Mouse (Mus musculus): ENCODE measurements around the gene Rmi1. TPM values are rescaled to one million over a fixed set of nuclear protein-coding genes. Genes with fewer than 3 reads are reported as not detected.
A peak's percentile ranks its signal among the peaks of the same experiment; 100 is the strongest.
"Not testable (repeated sequence)": the region's sequence is repeated elsewhere in the genome, so short reads cannot be mapped to it uniquely, and the experiment has no call there.

Rmi1 gene
- polyA plus RNA-seq (2015; fragmentation: Nextera tagmentation; extraction: Ambion mirVana) = 12.4 and 14.0 TPM in 2 replicates

- WGBS (ENCODE audit: insufficient replicate concordance) = under 1% methylated on average over 90 of the region's 91 CpGs
- peak within 1 kb of the TSS; percentile 97 for H3K27ac ChIP-seq (replicated peaks)
Observed at GRCm38 (mm10) chr13:58402003-58402743, at the start of gene Rmi1. Gene Rmi1 (plus strand): TSS chr13:58402248.

GRCm38 (mm10) chr13:58352996-58353395, 49.1 kb upstream of the Rmi1 start:
- Histone ChIP-seq H3K9me3 (replicated peaks) (no peaks in the 10 kb centered on the region), H3K27ac (replicated peaks) (no peak overlapping the region), H3K27me3 (peaks cover 16% of the 10 kb centered on the region), H3K36me3 (replicated peaks) (no peaks in the 10 kb centered on the region), H3K4me1 (replicated peaks) (no peaks in the 10 kb centered on the region), H3K9ac (no peak overlapping the region), H3K4me3 (replicated peaks) (no peak overlapping the region), H3K4me2 (no peak overlapping the region)
- ATAC-seq (ENCODE audit: insufficient read depth) = no peak

More at GRCm38 (mm10) chr13:58402003-58402743, at the start of gene Rmi1:
- peak within 1 kb of the TSS; percentile 83 for H3K4me2 ChIP-seq
- peak within 1 kb of the TSS; percentile 96 for H3K4me3 ChIP-seq (replicated peaks)
- no peaks in the 10 kb centered on the region for H3K9me3 ChIP-seq (replicated peaks)
- H3K36me3 ChIP-seq (replicated peaks) = peaks cover 18% of the 10 kb centered on the region
- peak within 1 kb of the TSS; percentile 99 for H3K9ac ChIP-seq
- peak; percentile 92 for ATAC-seq (ENCODE audit: insufficient read depth)
- H3K4me1 ChIP-seq (replicated peaks) = peaks cover 28% of the 10 kb centered on the region
- H3K27me3 ChIP-seq = no peaks in the 10 kb centered on the region

- peak; percentile 98 for ATAC-seq (ENCODE audit: insufficient read depth)
- Histone ChIP-seq H3K4me3 (replicated peaks) (peak within 1 kb of the TSS; percentile 64), H3K36me3 (replicated peaks) (no peaks in the 10 kb centered on the region), H3K9me3 (replicated peaks) (no peaks in the 10 kb centered on the region), H3K27ac (replicated peaks) (peak within 1 kb of the TSS; percentile 39), H3K4me1 (replicated peaks) (peaks cover 11% of the 10 kb centered on the region), H3K4me2 (peak within 1 kb of the TSS; percentile 97), H3K27me3 (peaks cover 24% of the 10 kb centered on the region), H3K9ac (peak within 1 kb of the TSS; percentile 48)
- 1% methylated on average over 79 of the region's 85 CpGs for WGBS (ENCODE audit: insufficient replicate concordance)
Observed at GRCm38 (mm10) chr13:58358629-58359303, 43.3 kb upstream of the Rmi1 start, which contains the start of gene Kif27. Gene Kif27 (minus strand): TSS chr13:58359122.

GRCm38 (mm10) chr13:58359304-58359653, 42.8 kb upstream of the Rmi1 start:
- H3K27ac ChIP-seq (replicated peaks) = peak overlapping the region; percentile 39
- peak; percentile 56 for ATAC-seq (ENCODE audit: insufficient read depth)

GRCm38 (mm10) chr13:58364353-58365175, 37.5 kb upstream of the Rmi1 start:
- no peaks in the 10 kb centered on the region for H3K36me3 ChIP-seq (replicated peaks)
- no peaks in the 10 kb centered on the region for H3K4me1 ChIP-seq (replicated peaks)
- H3K9me3 ChIP-seq (replicated peaks) = no peaks in the 10 kb centered on the region
- H3K9ac ChIP-seq = no peak overlapping the region
- H3K4me3 ChIP-seq (replicated peaks) = no peak overlapping the region
- 49% methylated on average over 8 of the region's 8 CpGs for WGBS (ENCODE audit: insufficient replicate concordance)
- H3K27ac ChIP-seq (replicated peaks) = no peak overlapping the region
- H3K27me3 ChIP-seq = no peaks in the 10 kb centered on the region
- ATAC-seq (ENCODE audit: insufficient read depth) = no peak
- no peak overlapping the region for H3K4me2 ChIP-seq

More at GRCm38 (mm10) chr13:58359304-58359653, 42.8 kb upstream of the Rmi1 start:
- Histone ChIP-seq H3K27me3 (peaks cover 24% of the 10 kb centered on the region), H3K4me3 (replicated peaks) (peak overlapping the region; percentile 64), H3K4me2 (peak overlapping the region; percentile 97), H3K9ac (peak overlapping the region; percentile 43; the same call in 1 of the 2 replicates), H3K4me1 (replicated peaks) (peaks cover 11% of the 10 kb centered on the region), H3K9me3 (replicated peaks) (no peaks in the 10 kb centered on the region), H3K36me3 (replicated peaks) (no peaks in the 10 kb centered on the region)
- 6% methylated on average over 7 of the region's 7 CpGs for whole genome bisulfite sequencing (ENCODE audit: insufficient replicate concordance)

GRCm38 (mm10) chr13:58365179-58365578, 36.9 kb upstream of the Rmi1 start:
- H3K4me2 ChIP-seq; H3K36me3 ChIP-seq (replicated peaks); H3K27ac ChIP-seq (replicated peaks); H3K27me3 ChIP-seq; H3K4me3 ChIP-seq (replicated peaks); ATAC-seq (ENCODE audit: insufficient read depth); H3K9me3 ChIP-seq (replicated peaks); H3K9ac ChIP-seq; H3K4me1 ChIP-seq (replicated peaks): not testable (repeated sequence)
- WGBS (ENCODE audit: insufficient replicate concordance) = 68% methylated on average over 8 of the region's 8 CpGs

GRCm38 (mm10) chr13:58366373-58366772, 35.7 kb upstream of the Rmi1 start:
- ATAC-seq (ENCODE audit: insufficient read depth) = no peak
- Histone ChIP-seq H3K9me3 (replicated peaks) (no peaks in the 10 kb centered on the region), H3K4me1 (replicated peaks) (no peaks in the 10 kb centered on the region), H3K9ac (no peak overlapping the region), H3K4me2 (no peak overlapping the region), H3K4me3 (replicated peaks) (no peak overlapping the region), H3K36me3 (replicated peaks) (no peaks in the 10 kb centered on the region), H3K27ac (replicated peaks) (no peak overlapping the region), H3K27me3 (no peaks in the 10 kb centered on the region)
- 58% methylated on average over 3 of the region's 3 CpGs for WGBS (ENCODE audit: insufficient replicate concordance)

GRCm38 (mm10) chr13:58367641-58368040, 34.4 kb upstream of the Rmi1 start:
- Histone ChIP-seq H3K36me3 (replicated peaks) (no peaks in the 10 kb centered on the region), H3K4me3 (replicated peaks) (no peak overlapping the region), H3K9me3 (replicated peaks) (no peaks in the 10 kb centered on the region), H3K9ac (no peak overlapping the region), H3K27me3 (no peaks in the 10 kb centered on the region), H3K27ac (replicated peaks) (no peak overlapping the region), H3K4me2 (no peak overlapping the region), H3K4me1 (replicated peaks) (no peaks in the 10 kb centered on the region)
- 35% methylated on average over 1 of the region's 1 CpGs for WGBS (ENCODE audit: insufficient replicate concordance)
- no peak for ATAC-seq (ENCODE audit: insufficient read depth)

- ATAC-seq (ENCODE audit: insufficient read depth) = no peak
- H3K9me3 ChIP-seq (replicated peaks) = no peaks in the 10 kb centered on the region
- WGBS (ENCODE audit: insufficient replicate concordance) = 42% methylated on average over 4 of the region's 4 CpGs
- H3K27me3 ChIP-seq = no peaks in the 10 kb centered on the region
- H3K4me2 ChIP-seq = no peak overlapping the region
- no peak overlapping the region for H3K4me3 ChIP-seq (replicated peaks)
- no peak overlapping the region for H3K9ac ChIP-seq
- H3K27ac ChIP-seq (replicated peaks) = no peak overlapping the region
- H3K4me1 ChIP-seq (replicated peaks) = no peaks in the 10 kb centered on the region
- H3K36me3 ChIP-seq (replicated peaks) = no peaks in the 10 kb centered on the region
Observed at GRCm38 (mm10) chr13:58368835-58369234, 33.2 kb upstream of the Rmi1 start.

GRCm38 (mm10) chr13:58372278-58373152, 29.5 kb upstream of the Rmi1 start:
- peaks cover 11% of the 10 kb centered on the region; the same call in 1 of the 2 replicates for H3K9me3 ChIP-seq (replicated peaks)
- no peaks in the 10 kb centered on the region for H3K36me3 ChIP-seq (replicated peaks)
- H3K4me1 ChIP-seq (replicated peaks) = no peaks in the 10 kb centered on the region
- no peak overlapping the region for H3K4me2 ChIP-seq
- no peak overlapping the region for H3K4me3 ChIP-seq (replicated peaks)
- WGBS (ENCODE audit: insufficient replicate concordance) = 54% methylated on average over 5 of the region's 5 CpGs
- H3K27me3 ChIP-seq = no peaks in the 10 kb centered on the region
- no peak for ATAC-seq (ENCODE audit: insufficient read depth)
- no peak overlapping the region for H3K9ac ChIP-seq
- H3K27ac ChIP-seq (replicated peaks) = no peak overlapping the region

All from liver, embryonic 15.5 days (tissue).